Mouse (Mus musculus) hindbrain, embryonic 15.5 days (tissue): Measurements from ENCODE around the gene Gpx7. TPM values are rescaled to one million over a fixed set of nuclear protein-coding genes. Genes with fewer than 3 reads are reported as not detected.

ENCODE experiments used
- ATAC-seq: fragments of 200-750 bp; cut with Nextera tagmentation; 2 replicates; pipeline ENCODE4 v1.8.0; 2017; ENCODE audit warnings: low read depth, moderate number of reproducible peaks, moderate TSS enrichment; ENCODE audit not compliant: low FRiP score
- H3K27ac ChIP-seq: fragments of 300-500 bp; sonication (generic); replicated peaks from 2 replicates; pipeline ENCODE4 v1.5.1; 2015; ENCODE audit warnings: mild to moderate bottlenecking, inconsistent platforms
- H3K27me3 ChIP-seq: fragments of 300-500 bp; sonication (generic); 2 replicates; pipeline ENCODE4 v1.6.1; 2015; ENCODE audit warnings: control low read depth, inconsistent platforms
- H3K36me3 ChIP-seq: fragments of 300-500 bp; sonication (generic); 2 replicates; pipeline ENCODE4 v1.6.1; 2015; ENCODE audit warnings: control low read depth, inconsistent platforms
- H3K4me1 ChIP-seq: fragments of 300-500 bp; sonication (generic); replicated peaks from 2 replicates; pipeline ENCODE4 v1.6.1; 2015; ENCODE audit warnings: control low read depth, inconsistent platforms
- H3K4me2 ChIP-seq: fragments of 300-500 bp; sonication (generic); 2 replicates; pipeline ENCODE4 v1.6.1; 2015; ENCODE audit warnings: moderate library complexity, mild to moderate bottlenecking, inconsistent platforms
- H3K4me3 ChIP-seq: fragments of 300-500 bp; sonication (generic); 2 replicates; pipeline ENCODE4 v1.5.1; 2015; ENCODE audit warnings: mild to moderate bottlenecking, inconsistent platforms
- H3K9ac ChIP-seq: fragments of 300-500 bp; sonication (generic); 2 replicates; pipeline ENCODE4 v1.6.1; 2015; ENCODE audit warnings: inconsistent platforms
- H3K9me3 ChIP-seq: fragments of 300-500 bp; sonication (generic); 2 replicates; pipeline ENCODE4 v1.6.1; 2016; ENCODE audit warnings: control low read depth, inconsistent platforms
- WGBS: fragments of 180-500 bp; shearing (Covaris S2); methylation state at CpG from one replicate; pipeline ENCODE4 v1.1.7; 2015; 5-methylcytosine and 5-hydroxymethylcytosine counted together
- polyA plus RNA-seq: library from polyadenylated mRNA; unstranded; fragments of >200 nt; fragmentation: Nextera tagmentation; extraction: Ambion mirVana; gene quantifications from 2 replicates; pipeline ENCODE4 v1.2.1, GENCODE M21; 2015

Gene Gpx7
- 32.3 and 34.0 TPM in 2 replicates for polyA plus RNA-seq

GRCm38 (mm10) chr4:108406861-108407401 lies at the start of gene Gpx7:
TSS of gene Gpx7 (minus strand) at chr4:108406961.
- Histone ChIP-seq H3K27ac (peak within 1 kb of the TSS; percentile 47), H3K9ac (peak within 1 kb of the TSS; percentile 53), H3K27me3 (no peaks in the 10 kb centered on the region), H3K9me3 (no peaks in the 10 kb centered on the region), H3K4me1 (peaks cover 16% of the 10 kb centered on the region), H3K4me2 (peak within 1 kb of the TSS; percentile 83), H3K4me3 (peak within 1 kb of the TSS; percentile 44), H3K36me3 (no peaks in the 10 kb centered on the region)
- WGBS = 10% methylated on average over 15 of the region's 15 CpGs
- ATAC-seq = 0 out of 2 replicates have a peak, but pooled peaks have one; percentile 25

GRCm38 (mm10) chr4:108456028-108456427 lies 49.3 kb upstream of the Gpx7 start:
- 89% methylated on average over 2 of the region's 2 CpGs for WGBS
- no peak overlapping the region for H3K4me3 ChIP-seq
- no peaks in the 10 kb centered on the region for H3K9me3 ChIP-seq
- no peak overlapping the region for H3K27ac ChIP-seq
- H3K36me3 ChIP-seq = no peaks in the 10 kb centered on the region
- ATAC-seq = no peak
- no peak overlapping the region for H3K9ac ChIP-seq
- no peak overlapping the region for H3K4me2 ChIP-seq
- H3K27me3 ChIP-seq = no peaks in the 10 kb centered on the region
- peaks cover 10% of the 10 kb centered on the region for H3K4me1 ChIP-seq

GRCm38 (mm10) chr4:108448091-108448490 lies 41.3 kb upstream of the Gpx7 start:
- no peak overlapping the region for H3K4me2 ChIP-seq
- no peak overlapping the region for H3K27ac ChIP-seq
- no peaks in the 10 kb centered on the region for H3K9me3 ChIP-seq
- H3K4me3 ChIP-seq = no peak overlapping the region
- H3K27me3 ChIP-seq = no peaks in the 10 kb centered on the region
- H3K9ac ChIP-seq = no peak overlapping the region
- H3K4me1 ChIP-seq = no peaks in the 10 kb centered on the region
- ATAC-seq = no peak
- whole genome bisulfite sequencing = 79% methylated on average over 7 of the region's 7 CpGs
- H3K36me3 ChIP-seq = no peaks in the 10 kb centered on the region

GRCm38 (mm10) chr4:108438082-108438840 lies 31.5 kb upstream of the Gpx7 start:
- no peaks in the 10 kb centered on the region for H3K36me3 ChIP-seq
- ATAC-seq = no peak
- no peak overlapping the region for H3K9ac ChIP-seq
- H3K4me2 ChIP-seq = no peak overlapping the region
- H3K4me1 ChIP-seq = peaks cover 4% of the 10 kb centered on the region
- 73% methylated on average over 6 of the region's 6 CpGs for WGBS
- no peak overlapping the region for H3K27ac ChIP-seq
- H3K27me3 ChIP-seq = no peaks in the 10 kb centered on the region
- no peak overlapping the region for H3K4me3 ChIP-seq
- no peaks in the 10 kb centered on the region for H3K9me3 ChIP-seq

- Histone ChIP-seq H3K4me1 (peaks cover 11% of the 10 kb centered on the region), H3K36me3 (no peaks in the 10 kb centered on the region), H3K27ac (no peak overlapping the region), H3K4me3 (no peak overlapping the region), H3K27me3 (no peaks in the 10 kb centered on the region), H3K9me3 (no peaks in the 10 kb centered on the region), H3K4me2 (no peak overlapping the region), H3K9ac (no peak overlapping the region)
- WGBS = 86% methylated on average over 1 of the region's 1 CpGs
- no peak for ATAC-seq
Measured at GRCm38 (mm10) chr4:108436225-108436624, 29.5 kb upstream of the Gpx7 start.

GRCm38 (mm10) chr4:108435646-108436045 lies 28.9 kb upstream of the Gpx7 start:
- Histone ChIP-seq H3K4me1 (peaks cover 15% of the 10 kb centered on the region), H3K4me2 (no peak overlapping the region), H3K27ac (no peak overlapping the region), H3K9me3 (no peaks in the 10 kb centered on the region), H3K36me3 (no peaks in the 10 kb centered on the region), H3K4me3 (no peak overlapping the region), H3K9ac (no peak overlapping the region), H3K27me3 (no peaks in the 10 kb centered on the region)
- no peak for ATAC-seq
- 74% methylated on average over 3 of the region's 3 CpGs for WGBS

- 96% methylated on average over 3 of the region's 3 CpGs for WGBS
- Histone ChIP-seq H3K27me3 (no peaks in the 10 kb centered on the region), H3K4me3 (no peak overlapping the region), H3K9me3 (no peaks in the 10 kb centered on the region), H3K4me1 (peaks cover 17% of the 10 kb centered on the region), H3K27ac (no peak overlapping the region), H3K9ac (no peak overlapping the region), H3K36me3 (no peaks in the 10 kb centered on the region), H3K4me2 (no peak overlapping the region)
- ATAC-seq = no peak
Measured at GRCm38 (mm10) chr4:108434781-108435180, 28.0 kb upstream of the Gpx7 start.

GRCm38 (mm10) chr4:108434221-108434620 lies 27.5 kb upstream of the Gpx7 start:
- no peaks in the 10 kb centered on the region for H3K9me3 ChIP-seq
- no peak overlapping the region for H3K4me2 ChIP-seq
- H3K4me1 ChIP-seq = peaks cover 17% of the 10 kb centered on the region
- no peak overlapping the region for H3K4me3 ChIP-seq
- no peaks in the 10 kb centered on the region for H3K36me3 ChIP-seq
- H3K27ac ChIP-seq = no peak overlapping the region
- H3K9ac ChIP-seq = no peak overlapping the region
- ATAC-seq = no peak
- 88% methylated on average over 4 of the region's 4 CpGs for WGBS
- no peaks in the 10 kb centered on the region for H3K27me3 ChIP-seq

- H3K4me1 ChIP-seq = peaks cover 17% of the 10 kb centered on the region
- no peaks in the 10 kb centered on the region for H3K9me3 ChIP-seq
- ATAC-seq = no peak
- no peak overlapping the region for H3K4me2 ChIP-seq
- no peak overlapping the region for H3K4me3 ChIP-seq
- H3K36me3 ChIP-seq = no peaks in the 10 kb centered on the region
- WGBS = 37% methylated on average over 6 of the region's 6 CpGs
- no peak overlapping the region for H3K27ac ChIP-seq
- no peak overlapping the region for H3K9ac ChIP-seq
- no peaks in the 10 kb centered on the region for H3K27me3 ChIP-seq
Measured at GRCm38 (mm10) chr4:108433341-108433740, 26.6 kb upstream of the Gpx7 start.

- 34% methylated on average over 2 of the region's 2 CpGs for WGBS
- no peak overlapping the region for H3K27ac ChIP-seq
- no peak for ATAC-seq
Measured at GRCm38 (mm10) chr4:108431561-108431936, 24.8 kb upstream of the Gpx7 start.

GRCm38 (mm10) chr4:108430656-108431560 lies 24.1 kb upstream of the Gpx7 start:
- Histone ChIP-seq H3K27me3 (no peaks in the 10 kb centered on the region), H3K9me3 (no peaks in the 10 kb centered on the region), H3K4me1 (peaks cover 17% of the 10 kb centered on the region), H3K27ac (peak overlapping the region; percentile 46), H3K36me3 (no peaks in the 10 kb centered on the region), H3K4me2 (no peak overlapping the region), H3K4me3 (no peak overlapping the region), H3K9ac (no peak overlapping the region)
- WGBS = 30% methylated on average over 4 of the region's 4 CpGs
- peak; percentile 81 for ATAC-seq

More at GRCm38 (mm10) chr4:108431561-108431936, 24.8 kb upstream of the Gpx7 start:
- no peak overlapping the region for H3K9ac ChIP-seq
- no peak overlapping the region for H3K4me3 ChIP-seq
- no peaks in the 10 kb centered on the region for H3K36me3 ChIP-seq
- peaks cover 17% of the 10 kb centered on the region for H3K4me1 ChIP-seq
- no peak overlapping the region for H3K4me2 ChIP-seq
- no peaks in the 10 kb centered on the region for H3K27me3 ChIP-seq
- no peaks in the 10 kb centered on the region for H3K9me3 ChIP-seq

GRCm38 (mm10) chr4:108428341-108428721 lies 21.6 kb upstream of the Gpx7 start:
- Histone ChIP-seq H3K27me3 (no peaks in the 10 kb centered on the region), H3K4me2 (no peak overlapping the region), H3K9ac (no peak overlapping the region), H3K4me3 (no peak overlapping the region), H3K9me3 (no peaks in the 10 kb centered on the region), H3K36me3 (no peaks in the 10 kb centered on the region), H3K27ac (no peak overlapping the region), H3K4me1 (peaks cover 14% of the 10 kb centered on the region)
- 89% methylated on average over 6 of the region's 6 CpGs for WGBS
- no peak for ATAC-seq
